Mouse (Mus musculus) v-Abl transformed pro-B cells (cell line): ENCODE measurements at regions not wholly inside any gene's neighbourhood (a gene's known extent, or its start where the extent isn't known, plus 50 kb on each side); places are given as distances from the start of the nearest gene placed in this dataset.

Experiments
- in situ Hi-C, 2 experiments: fragments of 400-800 bp; cut with MboI; formaldehyde crosslinking; loops; one replicate each; pipeline ENCODE4 v1.15.1; 2025; ENCODE audit not compliant: unreplicated experiment in 2 of 2

- in situ Hi-C loops, result no loop called here
Observed at GRCm38 (mm10) chr13:118849541-118849940, 179.9 kb downstream of the Fgf10 start.

- in situ Hi-C loops, result no loop called here
Observed at GRCm38 (mm10) chr13:118850708-118851107, 181.1 kb downstream of the Fgf10 start.

- in situ Hi-C loops, result no loop called here
Observed at GRCm38 (mm10) chr13:118886339-118886810, 216.8 kb downstream of the Fgf10 start.

- in situ Hi-C loops, result no loop called here
Observed at GRCm38 (mm10) chr13:118895079-118895478, 225.5 kb downstream of the Fgf10 start.

- in situ Hi-C loops, result no loop called here
Observed at GRCm38 (mm10) chr13:118901950-118902349, 232.4 kb downstream of the Fgf10 start.

GRCm38 (mm10) chr13:118910351-118910750 lies 240.8 kb downstream of the Fgf10 start:
- in situ Hi-C loops, result no loop called here

- in situ Hi-C loops, result no loop called here
Observed at GRCm38 (mm10) chr13:118940786-118941185, 271.2 kb downstream of the Fgf10 start.

GRCm38 (mm10) chr13:118966120-118966676 lies 296.6 kb downstream of the Fgf10 start:
- in situ Hi-C loops, result no loop called here

- in situ Hi-C loops, result no loop called here
Observed at GRCm38 (mm10) chr13:118967707-118968106, 298.1 kb downstream of the Fgf10 start.

GRCm38 (mm10) chr13:118975008-118975407 lies 305.4 kb downstream of the Fgf10 start:
- in situ Hi-C loops, result no loop called here

GRCm38 (mm10) chr13:118975519-118975918 lies 305.9 kb downstream of the Fgf10 start:
- in situ Hi-C loops, result no loop called here

- in situ Hi-C loops, result no loop called here
Observed at GRCm38 (mm10) chr13:118979505-118979904, 309.9 kb downstream of the Fgf10 start.

- in situ Hi-C loops, result no loop called here
Observed at GRCm38 (mm10) chr13:118981196-118981810, 311.7 kb downstream of the Fgf10 start.

GRCm38 (mm10) chr13:118985285-118985684 lies 315.7 kb downstream of the Fgf10 start:
- in situ Hi-C loops, result no loop called here

- in situ Hi-C loops, result no loop called here
Observed at GRCm38 (mm10) chr13:119025305-119025975, 355.8 kb downstream of the Fgf10 start.

- in situ Hi-C loops, result no loop called here
Observed at GRCm38 (mm10) chr13:119039616-119040015, 370.0 kb downstream of the Fgf10 start.

GRCm38 (mm10) chr13:119045112-119045511 lies 375.5 kb downstream of the Fgf10 start:
- in situ Hi-C loops, result no loop called here

GRCm38 (mm10) chr13:119068745-119069580 lies 359.4 kb upstream of the Paip1 start:
- in situ Hi-C loops, result no loop called here

- in situ Hi-C loops, result no loop called here
Observed at GRCm38 (mm10) chr13:119069581-119069936, 358.8 kb upstream of the Paip1 start.

- in situ Hi-C loops, result no loop called here
Observed at GRCm38 (mm10) chr13:119079243-119079642, 349.2 kb upstream of the Paip1 start.

GRCm38 (mm10) chr13:119081691-119082090 lies 346.7 kb upstream of the Paip1 start:
- in situ Hi-C loops, result no loop called here
